Mouse (Mus musculus) limb, embryonic 14.5 days (tissue): ENCODE measurements around the gene Map1s. TPM values are rescaled to one million over a fixed set of nuclear protein-coding genes. Genes with fewer than 3 reads are reported as not detected.

ENCODE experiments used
- ATAC-seq: fragments of 200-750 bp; cut with Nextera tagmentation; 2 replicates; pipeline ENCODE4 v1.8.0; 2017; ENCODE audit warnings: low read depth, moderate number of reproducible peaks, moderate TSS enrichment; ENCODE audit not compliant: low FRiP score
- DNase-seq: peaks from one replicate; pipeline ENCODE4 v3.0.0-alpha.2; 2015; ENCODE audit warnings: low spot score
- H3K27ac ChIP-seq: fragments of 300-500 bp; sonication (generic); replicated peaks from 2 replicates; pipeline ENCODE4 v1.5.1; 2014; ENCODE audit warnings: low read depth, mild to moderate bottlenecking, low read length, moderate library complexity, mixed read lengths
- H3K27me3 ChIP-seq: fragments of 300-500 bp; sonication (generic); 2 replicates; pipeline ENCODE4 v1.6.1; 2014; ENCODE audit warnings: low read length, mixed read lengths; ENCODE audit not compliant: control insufficient read depth, insufficient read depth
- H3K36me3 ChIP-seq: fragments of 300-500 bp; sonication (generic); 2 replicates; pipeline ENCODE4 v1.6.1; 2014; ENCODE audit warnings: mild to moderate bottlenecking, low read length, moderate library complexity, mixed read lengths; ENCODE audit not compliant: control insufficient read depth, insufficient read depth
- H3K4me1 ChIP-seq: fragments of 300-500 bp; sonication (generic); 2 replicates; pipeline ENCODE4 v1.6.1; 2014; ENCODE audit warnings: antibody characterized with exemption, low read length, mixed read lengths; ENCODE audit not compliant: control insufficient read depth, insufficient read depth
- H3K4me2 ChIP-seq: fragments of 300-500 bp; sonication (generic); replicated peaks from 2 replicates; pipeline ENCODE4 v1.6.1; 2014; ENCODE audit warnings: low read depth, mild to moderate bottlenecking, low read length, moderate library complexity; ENCODE audit not compliant: severe bottlenecking
- H3K4me3 ChIP-seq: fragments of 300-500 bp; sonication (generic); replicated peaks from 2 replicates; pipeline ENCODE4 v1.5.1; 2014; ENCODE audit warnings: low read length
- H3K9ac ChIP-seq: fragments of 300-500 bp; sonication (generic); 2 replicates; pipeline ENCODE4 v1.6.1; 2014; ENCODE audit warnings: mild to moderate bottlenecking, low read depth, low read length, moderate library complexity; ENCODE audit not compliant: severe bottlenecking
- H3K9me3 ChIP-seq: fragments of 300-500 bp; sonication (generic); 2 replicates; pipeline ENCODE4 v1.6.1; 2016; ENCODE audit warnings: low read length; ENCODE audit not compliant: control insufficient read depth
- POLR2A ChIP-seq: fragments of 200-500 bp; IDR thresholded peaks from 2 replicates; pipeline ENCODE4 v1.8.0; 2012; ENCODE audit warnings: inconsistent platforms, mild to moderate bottlenecking, moderate library complexity, borderline replicate concordance; ENCODE audit not compliant: insufficient read depth, insufficient read length; ENCODE audit errors: extremely low read depth
- WGBS: fragments of 180-500 bp; shearing (Covaris S2); extraction: QIAGEN DNeasy Blood & Tissue Kit; methylation state at CpG from one replicate; pipeline ENCODE4 v1.1.7; 2014; 5-methylcytosine and 5-hydroxymethylcytosine counted together
- polyA plus RNA-seq, 2 experiments: library from polyadenylated mRNA; depleted of rRNA in 1 of 2; stranded (reverse) in 1 of 2; unstranded in 1 of 2; fragments of >200 nt; fragmentation: Nextera tagmentation in 1 of 2; extraction: Ambion mirVana in 1 of 2; gene quantifications; 2 replicates each; pipeline versions ENCODE4 v1.2.1 to v1.2.3; 2012 to 2014

Map1s gene
- polyA plus RNA-seq, 2 experiments: 45.6 to 63.7 TPM

- 1% methylated on average over 43 of the region's 46 CpGs for WGBS
These were observed 41.6 kb upstream of the Map1s start for GRCm38 (mm10) chr8:70863956-70864711.

GRCm38 (mm10) chr8:70864712-70865221 is 41.0 kb upstream of the Map1s start:
- 2% methylated on average over 24 of the region's 24 CpGs for WGBS
- ATAC-seq: no peak; the same call in 1 of the 2 replicates
- Histone ChIP-seq H3K9me3 (no peaks in the 10 kb centered on the region), H3K27ac (peak overlapping the region; percentile 66), H3K36me3 (no peaks in the 10 kb centered on the region; the same call in 1 of the 2 replicates), H3K4me3 (peak overlapping the region; percentile 49), H3K9ac (peak overlapping the region; percentile 55), H3K4me2 (peak overlapping the region; percentile 86), H3K27me3 (peaks cover 18% of the 10 kb centered on the region), H3K4me1 (peaks cover 29% of the 10 kb centered on the region)
- no peak for TF ChIP-seq POLR2A
- no peak for DNase-seq

More at GRCm38 (mm10) chr8:70863956-70864711, 41.6 kb upstream of the Map1s start:
- H3K4me1 ChIP-seq: peaks cover 26% of the 10 kb centered on the region
- peak overlapping the region; percentile 86 for H3K4me2 ChIP-seq
- H3K27me3 ChIP-seq: peaks cover 18% of the 10 kb centered on the region
- no peaks in the 10 kb centered on the region for H3K9me3 ChIP-seq
- no peaks in the 10 kb centered on the region; the same call in 1 of the 2 replicates for H3K36me3 ChIP-seq
- no peak for DNase-seq
- peak overlapping the region; percentile 53 for H3K9ac ChIP-seq
- peak overlapping the region; percentile 49 for H3K4me3 ChIP-seq
- no peak for ATAC-seq
- no peak for TF ChIP-seq POLR2A
- no peak overlapping the region for H3K27ac ChIP-seq

GRCm38 (mm10) chr8:70865350-70866000 is 40.3 kb upstream of the Map1s start:
- ATAC-seq: peak; percentile 92
- Histone ChIP-seq H3K4me3 (peak overlapping the region; percentile 49), H3K27ac (peak overlapping the region; percentile 82), H3K9ac (peak overlapping the region; percentile 55), H3K9me3 (no peaks in the 10 kb centered on the region), H3K4me2 (peak overlapping the region; percentile 86), H3K4me1 (peaks cover 29% of the 10 kb centered on the region), H3K36me3 (no peaks in the 10 kb centered on the region; the same call in 1 of the 2 replicates), H3K27me3 (peaks cover 18% of the 10 kb centered on the region)
- DNase-seq: peak; percentile 100
- TF ChIP-seq POLR2A: peak; percentile 72; the same call in 1 of the 2 replicates
- WGBS: under 1% methylated on average over 44 of the region's 46 CpGs

GRCm38 (mm10) chr8:70866001-70866520 is 39.7 kb upstream of the Map1s start:
- Histone ChIP-seq H3K27me3 (peaks cover 18% of the 10 kb centered on the region), H3K4me2 (peak overlapping the region; percentile 86), H3K4me3 (peak overlapping the region; percentile 49), H3K36me3 (no peaks in the 10 kb centered on the region; the same call in 1 of the 2 replicates), H3K9ac (peak overlapping the region; percentile 40), H3K4me1 (peaks cover 29% of the 10 kb centered on the region), H3K27ac (peak overlapping the region; percentile 82), H3K9me3 (no peaks in the 10 kb centered on the region)
- 12% methylated on average over 12 of the region's 12 CpGs for WGBS
- peak; percentile 5 for ATAC-seq
- no peak for DNase-seq
- TF ChIP-seq POLR2A: no peak

- Histone ChIP-seq H3K4me2 (no peak overlapping the region), H3K4me1 (peaks cover 29% of the 10 kb centered on the region), H3K9me3 (no peaks in the 10 kb centered on the region), H3K27me3 (peaks cover 15% of the 10 kb centered on the region), H3K36me3 (no peaks in the 10 kb centered on the region; the same call in 1 of the 2 replicates), H3K4me3 (no peak overlapping the region; the same call in 1 of the 2 replicates), H3K27ac (peak overlapping the region; percentile 82; the same call in 1 of the 2 replicates), H3K9ac (no peak overlapping the region)
- no peak for TF ChIP-seq POLR2A
- 85% methylated on average over 7 of the region's 7 CpGs for WGBS
- ATAC-seq: no peak
- DNase-seq: no peak
These were observed 39.2 kb upstream of the Map1s start for GRCm38 (mm10) chr8:70866566-70866965.
